Mouse (Mus musculus) gastrocnemius, postnatal 10 days (tissue): ENCODE data around the gene Fam166a. TPM values are rescaled to one million over a fixed set of nuclear protein-coding genes. Genes with fewer than 3 reads are reported as not detected.
"Not testable (repeated sequence)": the region's sequence is repeated elsewhere in the genome, so short reads cannot be mapped to it uniquely, and the experiment has no call there.

Experiments
- DNase-seq: peaks from one replicate; pipeline ENCODE4 v3.0.0; 2021; ENCODE audit warnings: mixed read lengths
- total RNA-seq, 2 experiments: library from RNA; stranded (reverse); gene quantifications; 2 replicates each; pipeline ENCODE4 v1.2.3; 2021

The Fam166a gene
- total RNA-seq, 2 experiments from 2014 or later: not detected

GRCm38 (mm10) chr2:25242101-25242506 is 23.6 kb downstream of the Fam166a start, which contains the start of the genes Rnf208 and Cysrt1:
TSS of gene Rnf208 (plus strand) at chr2:25242255.
TSS of gene Cysrt1 (minus strand) at chr2:25242452.
- no peak for DNase-seq

GRCm38 (mm10) chr2:25243342-25243741 is 24.8 kb downstream of the Fam166a start:
- no peak for DNase-seq

GRCm38 (mm10) chr2:25244144-25244543 is 25.6 kb downstream of the Fam166a start:
- DNase-seq: no peak

GRCm38 (mm10) chr2:25246183-25247072 is 27.9 kb downstream of the Fam166a start, which contains the start of gene AL732309.1:
TSS of gene AL732309.1 (minus strand) at chr2:25246863.
- no peak for DNase-seq

- DNase-seq: no peak
Measured at GRCm38 (mm10) chr2:25252331-25252730, 33.8 kb downstream of the Fam166a start.

GRCm38 (mm10) chr2:25255284-25255779 is 36.8 kb downstream of the Fam166a start, which contains the start of gene Tmem203:
TSS of gene Tmem203 (plus strand) at chr2:25255439.
- DNase-seq: peak; percentile 88

GRCm38 (mm10) chr2:25256443-25257109 is 38.0 kb downstream of the Fam166a start:
- DNase-seq: not testable (repeated sequence)

GRCm38 (mm10) chr2:25257250-25257649 is 38.7 kb downstream of the Fam166a start:
- not testable (repeated sequence) for DNase-seq

GRCm38 (mm10) chr2:25258887-25259286 is 40.3 kb downstream of the Fam166a start:
- no peak for DNase-seq

GRCm38 (mm10) chr2:25261870-25262269 is 43.3 kb downstream of the Fam166a start:
- no peak for DNase-seq

GRCm38 (mm10) chr2:25262291-25262767 is 43.8 kb downstream of the Fam166a start, which contains the start of gene Tprn:
TSS of gene Tprn (plus strand) at chr2:25262618.
- DNase-seq: peak; percentile 85

GRCm38 (mm10) chr2:25262795-25263622 is 44.5 kb downstream of the Fam166a start:
- no peak for DNase-seq

GRCm38 (mm10) chr2:25263623-25264285 is 45.2 kb downstream of the Fam166a start:
- no peak for DNase-seq

- DNase-seq: no peak
Measured at GRCm38 (mm10) chr2:25264286-25264660, 45.7 kb downstream of the Fam166a start.

GRCm38 (mm10) chr2:25264851-25265250 is 46.3 kb downstream of the Fam166a start:
- DNase-seq: no peak

- no peak for DNase-seq
Measured at GRCm38 (mm10) chr2:25265897-25266656, 47.5 kb downstream of the Fam166a start.

- DNase-seq: no peak
Measured at GRCm38 (mm10) chr2:25266720-25267119, 48.2 kb downstream of the Fam166a start.

- no peak for DNase-seq
Measured at GRCm38 (mm10) chr2:25267241-25267640, 48.7 kb downstream of the Fam166a start.

GRCm38 (mm10) chr2:25267746-25268309 is 49.3 kb downstream of the Fam166a start:
- DNase-seq: no peak
